Mouse (Mus musculus) CH12.LX (cell line): ENCODE measurements around the gene Zfp414.

ENCODE experiments used
- CTCF ChIP-seq, 2 experiments: IDR thresholded peaks in 1 of 2; conservative IDR thresholded peaks in 1 of 2; 2 replicates each; pipeline ENCODE4 v1.5.1; 2011 to 2012; ENCODE audit warnings: low read depth in 2 of 2, low read length in 2 of 2, improper control_type of control experiment in 1 of 2, inconsistent platforms in 1 of 2, mild to moderate bottlenecking in 1 of 2, moderate library complexity in 1 of 2
- POLR2A ChIP-seq: IDR thresholded peaks from 2 replicates; pipeline ENCODE4 v1.6.1; 2011; ENCODE audit warnings: low read depth, mild to moderate bottlenecking, improper control_type of control experiment, low read length
- ZMIZ1 ChIP-seq: IDR thresholded peaks from 2 replicates; pipeline ENCODE4 v1.6.1; 2012; ENCODE audit warnings: low read depth, mild to moderate bottlenecking, inconsistent platforms, low read length, improper control_type of control experiment

- TF ChIP-seq POLR2A, result no peak
- no peak for TF ChIP-seq ZMIZ1
- no peak for TF ChIP-seq CTCF (conservative IDR thresholded peaks at IDR 0.05 in 1 of 2, IDR thresholded peaks at IDR 0.05 in 1 of 2; ENCODE audit: low read depth in 2 of 2, low read length in 2 of 2)
Measured at GRCm38 (mm10) chr17:33669681-33670080, 40.8 kb downstream of the Zfp414 start.
